Mouse (Mus musculus): ENCODE data around the gene Actl6b. TPM values are rescaled to one million over a fixed set of nuclear protein-coding genes. Genes with fewer than 3 reads are reported as not detected.
"Not testable (repeated sequence)": the region's sequence is repeated elsewhere in the genome, so short reads cannot be mapped to it uniquely, and the experiment has no call there.

The Actl6b gene
- polyA plus RNA-seq, 1 experiment, result not detected

GRCm38 (mm10) chr5:137607860-137608653 lies 54.7 kb downstream of the Actl6b start:
- TF ChIP-seq CTCF (IDR thresholded peaks at IDR 0.05; ENCODE audit: control insufficient read depth, insufficient read depth, low read length) (no peak), POLR2A (IDR thresholded peaks at IDR 0.05; ENCODE audit: borderline replicate concordance, control insufficient read depth, low read depth, low read length) (no peak)
- H3K4me3 ChIP-seq (replicated peaks; ENCODE audit: control insufficient read depth, low read depth, low read length), result no peak overlapping the region
- no peak overlapping the region for H3K27ac ChIP-seq (ENCODE audit: control insufficient read depth, insufficient read depth, low read depth, low read length, poor library complexity)
- peaks cover 2% of the 10 kb centered on the region; the same call in 1 of the 2 replicates for H3K4me1 ChIP-seq (ENCODE audit: control insufficient read depth, insufficient read depth, low read length)
- WGBS, result 81% methylated on average over 26 of the region's 26 CpGs

GRCm38 (mm10) chr5:137608654-137609190 lies 55.4 kb downstream of the Actl6b start:
- WGBS, result 80% methylated on average over 23 of the region's 23 CpGs
- Histone ChIP-seq H3K4me1 (ENCODE audit: control insufficient read depth, insufficient read depth, low read length) (peaks cover 2% of the 10 kb centered on the region; the same call in 1 of the 2 replicates), H3K4me3 (replicated peaks; ENCODE audit: control insufficient read depth, low read depth, low read length) (no peak overlapping the region), H3K27ac (ENCODE audit: control insufficient read depth, insufficient read depth, low read depth, low read length, poor library complexity) (peak overlapping the region; percentile 11; the same call in 1 of the 2 replicates)
- TF ChIP-seq POLR2A (IDR thresholded peaks at IDR 0.05; ENCODE audit: borderline replicate concordance, control insufficient read depth, low read depth, low read length) (no peak), CTCF (IDR thresholded peaks at IDR 0.05; ENCODE audit: control insufficient read depth, insufficient read depth, low read length) (no peak)

- TF ChIP-seq CTCF (IDR thresholded peaks at IDR 0.05; ENCODE audit: control insufficient read depth, insufficient read depth, low read length) (no peak), POLR2A (IDR thresholded peaks at IDR 0.05; ENCODE audit: borderline replicate concordance, control insufficient read depth, low read depth, low read length) (no peak)
- WGBS, result 68% methylated on average over 3 of the region's 3 CpGs
- peaks cover 2% of the 10 kb centered on the region; the same call in 1 of the 2 replicates for H3K4me1 ChIP-seq (ENCODE audit: control insufficient read depth, insufficient read depth, low read length)
- no peak overlapping the region for H3K27ac ChIP-seq (ENCODE audit: control insufficient read depth, insufficient read depth, low read depth, low read length, poor library complexity)
- no peak overlapping the region for H3K4me3 ChIP-seq (replicated peaks; ENCODE audit: control insufficient read depth, low read depth, low read length)
Observed at GRCm38 (mm10) chr5:137609292-137609691, 56.0 kb downstream of the Actl6b start.

- TF ChIP-seq POLR2A (IDR thresholded peaks at IDR 0.05; ENCODE audit: borderline replicate concordance, control insufficient read depth, low read depth, low read length) (no peak), CTCF (IDR thresholded peaks at IDR 0.05; ENCODE audit: control insufficient read depth, insufficient read depth, low read length) (no peak)
- Histone ChIP-seq H3K4me3 (replicated peaks; ENCODE audit: control insufficient read depth, low read depth, low read length) (no peak overlapping the region), H3K4me1 (ENCODE audit: control insufficient read depth, insufficient read depth, low read length) (peaks cover 2% of the 10 kb centered on the region; the same call in 1 of the 2 replicates), H3K27ac (ENCODE audit: control insufficient read depth, insufficient read depth, low read depth, low read length, poor library complexity) (peak overlapping the region; percentile 15; the same call in 1 of the 2 replicates)
- WGBS, result 81% methylated on average over 4 of the region's 4 CpGs
Observed at GRCm38 (mm10) chr5:137610056-137610455, 56.7 kb downstream of the Actl6b start.

- Histone ChIP-seq H3K4me3 (replicated peaks; ENCODE audit: control insufficient read depth, low read depth, low read length) (no peak overlapping the region), H3K4me1 (ENCODE audit: control insufficient read depth, insufficient read depth, low read length) (peaks cover 2% of the 10 kb centered on the region; the same call in 1 of the 2 replicates), H3K27ac (ENCODE audit: control insufficient read depth, insufficient read depth, low read depth, low read length, poor library complexity) (no peak overlapping the region; the same call in 1 of the 2 replicates)
- 60% methylated on average over 12 of the region's 12 CpGs for WGBS
- TF ChIP-seq POLR2A (IDR thresholded peaks at IDR 0.05; ENCODE audit: borderline replicate concordance, control insufficient read depth, low read depth, low read length) (no peak), CTCF (IDR thresholded peaks at IDR 0.05; ENCODE audit: control insufficient read depth, insufficient read depth, low read length) (no peak)
Observed at GRCm38 (mm10) chr5:137610548-137611244, 57.4 kb downstream of the Actl6b start.

- TF ChIP-seq POLR2A (IDR thresholded peaks at IDR 0.05; ENCODE audit: borderline replicate concordance, control insufficient read depth, low read depth, low read length) (no peak), CTCF (IDR thresholded peaks at IDR 0.05; ENCODE audit: control insufficient read depth, insufficient read depth, low read length) (no peak)
- Histone ChIP-seq H3K27ac (ENCODE audit: control insufficient read depth, insufficient read depth, low read depth, low read length, poor library complexity) (no peak overlapping the region), H3K4me3 (replicated peaks; ENCODE audit: control insufficient read depth, low read depth, low read length) (no peak overlapping the region), H3K4me1 (ENCODE audit: control insufficient read depth, insufficient read depth, low read length) (peaks cover 2% of the 10 kb centered on the region; the same call in 1 of the 2 replicates)
- WGBS, result 47% methylated on average over 6 of the region's 6 CpGs
Observed at GRCm38 (mm10) chr5:137611245-137611602, 57.9 kb downstream of the Actl6b start.

DNA sequence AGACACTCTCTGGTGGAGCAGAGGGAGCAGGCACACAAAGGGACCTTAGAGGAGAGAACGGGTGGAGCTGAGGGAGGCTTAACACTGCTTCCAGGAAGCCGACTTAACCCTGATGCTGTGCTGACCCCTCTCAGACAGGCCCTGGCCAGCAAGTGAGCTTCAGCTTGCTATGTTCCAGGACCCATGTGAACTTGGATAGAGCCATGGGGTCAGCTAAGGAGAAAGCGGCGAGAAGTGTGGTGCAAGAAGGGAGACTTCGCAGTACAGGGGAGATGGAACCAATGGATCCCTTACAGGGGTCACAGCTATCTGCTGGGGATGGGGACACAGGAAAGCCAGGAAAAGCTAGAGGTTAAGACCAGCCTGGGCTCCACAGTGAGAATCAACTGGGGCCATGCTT lies 59.8 kb downstream of the Actl6b start:
- WGBS, result 83% methylated on average over 5 of the region's 5 CpGs
- no peak overlapping the region for H3K27ac ChIP-seq (ENCODE audit: control insufficient read depth, insufficient read depth, low read depth, low read length, poor library complexity)
- peaks cover 2% of the 10 kb centered on the region; the same call in 1 of the 2 replicates for H3K4me1 ChIP-seq (ENCODE audit: control insufficient read depth, insufficient read depth, low read length)
- no peak for TF ChIP-seq POLR2A (IDR thresholded peaks at IDR 0.05; ENCODE audit: borderline replicate concordance, control insufficient read depth, low read depth, low read length)
- TF ChIP-seq CTCF (IDR thresholded peaks at IDR 0.05; ENCODE audit: control insufficient read depth, insufficient read depth, low read length), result no peak
- no peak overlapping the region for H3K4me3 ChIP-seq (replicated peaks; ENCODE audit: control insufficient read depth, low read depth, low read length)

DNA sequence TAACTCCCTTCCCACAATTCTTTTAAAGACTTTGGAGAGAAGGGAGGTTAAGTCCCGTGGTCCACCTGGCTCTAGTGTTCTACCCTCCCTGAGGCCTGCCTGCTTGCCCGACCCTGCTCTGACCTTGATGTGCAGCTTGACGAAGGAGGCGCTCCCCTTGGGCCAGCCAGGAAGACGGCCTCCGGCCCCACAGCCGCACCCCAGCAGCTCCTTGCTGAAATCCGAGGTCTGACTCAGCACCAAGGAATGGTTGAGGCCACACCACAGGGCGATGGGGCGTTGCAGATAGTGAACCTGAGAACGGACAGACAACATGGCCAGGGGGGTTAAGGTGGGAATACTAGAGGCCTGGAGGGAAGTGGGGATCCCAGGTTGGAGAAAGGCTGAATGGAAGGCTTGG lies 60.2 kb downstream of the Actl6b start, which contains the start of gene Pcolce:
Gene Pcolce (minus strand): TSS at position 235 of the 400 bp plus-strand sequence.
- no peak within 1 kb of the TSS for H3K4me3 ChIP-seq (replicated peaks; ENCODE audit: control insufficient read depth, low read depth, low read length)
- TF ChIP-seq POLR2A (IDR thresholded peaks at IDR 0.05; ENCODE audit: borderline replicate concordance, control insufficient read depth, low read depth, low read length) (no peak), CTCF (IDR thresholded peaks at IDR 0.05; ENCODE audit: control insufficient read depth, insufficient read depth, low read length) (no peak)
- H3K27ac ChIP-seq (ENCODE audit: control insufficient read depth, insufficient read depth, low read depth, low read length, poor library complexity), result no peak within 1 kb of the TSS
- peaks cover 2% of the 10 kb centered on the region; the same call in 1 of the 2 replicates for H3K4me1 ChIP-seq (ENCODE audit: control insufficient read depth, insufficient read depth, low read length)
- 82% methylated on average over 11 of the region's 11 CpGs for WGBS

- H3K4me1 ChIP-seq (ENCODE audit: control insufficient read depth, insufficient read depth, low read length); H3K27ac ChIP-seq (ENCODE audit: control insufficient read depth, insufficient read depth, low read depth, low read length, poor library complexity): not testable (repeated sequence)
- WGBS, result 83% methylated on average over 2 of the region's 2 CpGs
Observed at GRCm38 (mm10) chr5:137614921-137615320, 61.6 kb downstream of the Actl6b start.

More at GRCm38 (mm10) chr5:137614921-137615320, 61.6 kb downstream of the Actl6b start:
- H3K4me3 ChIP-seq (replicated peaks; ENCODE audit: control insufficient read depth, low read depth, low read length), result not testable (repeated sequence)
